Mouse (Mus musculus) Patski (cell line): ENCODE measurements around the gene Spon1. TPM values are rescaled to one million over a fixed set of nuclear protein-coding genes. Genes with fewer than 3 reads are reported as not detected.
A peak's percentile ranks its signal among the peaks of the same experiment; 100 is the strongest.

Source experiments
- ATAC-seq: fragments of 100-300 bp; one replicate; pipeline ENCODE4 v1.8.0; 2021
- CTCF ChIA-PET: fragments of 350-600 bp; sonication (Branson Sonifier 250); formaldehyde crosslinking; loops from one replicate; lab custom pipeline; 2022; ENCODE audit warnings: inconsistent platforms; lab: Charles Lee
- POLR2A ChIA-PET: fragments of 350-600 bp; sonication (Branson Sonifier 250); formaldehyde crosslinking; loops from one replicate; lab custom pipeline; 2022; ENCODE audit warnings: antibody characterized with exemption, inconsistent platforms; lab: Charles Lee
- DNase-seq: peaks from one replicate; pipeline ENCODE4 v3.0.0-alpha.2; 2011; ENCODE audit warnings: low read depth, low spot score
- H3K27me3 ChIP-seq: fragments of 371-371 bp; one replicate; pipeline ENCODE4 v1.5.1; 2021
- CTCF ChIP-seq: fragments of 100-300 bp; IDR thresholded peaks from one replicate; pipeline ENCODE4 v1.5.1; 2021
- in situ Hi-C: fragments of 300-500 bp; cut with MboI; formaldehyde crosslinking; loops from 3 replicates; pipeline ENCODE4 v1.11.1; 2018; ENCODE audit warnings: low pct_unique_long_range_greater_than_20kb, mixed read lengths
- polyA plus RNA-seq: library from polyadenylated mRNA; unstranded; gene quantifications from one replicate; pipeline ENCODE4 v1.2.3, GENCODE M21; 2021

Gene Spon1
- 0.33 TPM for polyA plus RNA-seq

- no peaks in the 10 kb centered on the region for H3K27me3 ChIP-seq
- ChIA-PET CTCF (no interaction called here), POLR2A (no interaction called here)
- ATAC-seq (no peak), DNase-seq (no peak)
- in situ Hi-C loops, result loop anchor here (25.0 kb wide), 1 partner anchor 446 kb away; no protein-coding TSS in a partner anchor
- no peak for TF ChIP-seq CTCF
Observed at GRCm38 (mm10) chr7:113765667-113766497, at the start of gene Spon1. Gene Spon1, plus strand, starts transcription at chr7:113765998.

DNA sequence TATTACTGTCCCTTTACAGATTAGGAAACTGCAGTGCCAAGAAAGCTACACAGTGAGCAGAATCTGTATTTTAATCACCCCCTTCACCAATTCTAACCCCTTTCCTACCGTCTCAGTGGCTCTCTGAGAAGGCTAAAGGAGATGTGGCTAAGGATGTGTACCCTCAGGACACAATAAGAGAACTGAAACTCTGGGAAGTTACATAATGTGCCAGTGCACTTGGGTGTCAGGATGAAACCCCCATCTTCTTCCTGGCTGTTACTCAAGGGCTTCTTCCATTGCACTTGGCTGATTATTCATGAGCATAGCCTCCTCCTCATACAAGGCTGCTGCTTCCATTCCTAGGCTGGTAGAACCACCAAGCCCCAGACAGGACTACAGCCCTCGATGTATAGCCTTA, 43.8 kb upstream of the Spon1 start:
- in situ Hi-C loops, result no loop called here
- DNase-seq (no peak), ATAC-seq (no peak)
- H3K27me3 ChIP-seq, result peaks cover 4% of the 10 kb centered on the region
- no peak for TF ChIP-seq CTCF
- ChIA-PET CTCF (no interaction called here), POLR2A (no interaction called here)

DNA sequence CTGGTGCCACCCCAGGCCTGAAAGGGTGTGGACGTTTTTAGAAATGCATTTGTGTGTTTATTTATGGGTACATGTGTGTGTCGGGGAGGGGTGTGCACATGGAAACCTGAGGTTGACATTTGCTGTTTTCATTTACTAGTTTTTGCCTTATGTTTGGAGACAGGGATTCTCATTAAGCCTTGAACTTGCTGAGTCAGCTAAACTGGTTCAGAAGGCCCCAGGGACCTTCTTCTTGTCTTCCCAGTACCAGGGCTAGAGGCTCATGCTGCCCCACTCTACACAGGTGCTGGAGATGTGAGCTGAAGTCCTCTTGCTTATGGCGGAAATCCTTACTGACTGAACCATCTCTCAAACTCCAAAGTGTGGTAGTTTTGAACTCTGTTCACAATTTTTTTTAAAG, 41.9 kb upstream of the Spon1 start:
- POLR2A ChIA-PET, result no interaction called here
- no peak for DNase-seq
- CTCF ChIA-PET, result interaction anchor here (1.4 kb wide), 1 partner anchor 10 kb away, joined by 5 read pairs; no protein-coding TSS in a partner anchor
- H3K27me3 ChIP-seq, result peaks cover 4% of the 10 kb centered on the region
- ATAC-seq, result no peak
- TF ChIP-seq CTCF, result no peak
- in situ Hi-C loops, result no loop called here

- no peak for TF ChIP-seq CTCF
- POLR2A ChIA-PET, result no interaction called here
- in situ Hi-C loops, result no loop called here
- DNase-seq, result no peak
- CTCF ChIA-PET, result no interaction called here
- no peaks in the 10 kb centered on the region for H3K27me3 ChIP-seq
- ATAC-seq, result no peak
Observed at GRCm38 (mm10) chr7:113727999-113728713, 37.6 kb upstream of the Spon1 start.

DNA sequence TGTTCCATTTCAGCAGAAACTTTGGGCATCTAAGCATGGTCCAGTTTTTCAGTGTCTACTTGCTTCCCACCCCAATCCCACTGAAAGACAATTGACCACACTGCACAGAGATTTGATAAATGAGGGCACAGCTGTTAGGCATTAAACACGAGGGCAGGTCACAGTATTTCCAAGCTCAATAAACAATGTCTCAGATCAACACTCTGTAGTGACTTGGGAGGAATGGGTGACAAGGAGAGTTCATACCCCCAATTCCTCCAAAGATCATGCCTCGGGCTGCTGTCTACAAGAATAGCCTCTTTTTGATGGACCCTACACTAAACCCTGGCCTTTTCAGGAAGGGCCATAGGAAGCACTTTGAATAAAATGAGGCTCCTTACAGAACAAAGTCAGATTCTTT, 36.9 kb upstream of the Spon1 start:
- no peak for TF ChIP-seq CTCF
- CTCF ChIA-PET, result no interaction called here
- ATAC-seq (no peak), DNase-seq (no peak)
- POLR2A ChIA-PET, result no interaction called here
- no peaks in the 10 kb centered on the region for H3K27me3 ChIP-seq
- in situ Hi-C loops, result no loop called here

DNA sequence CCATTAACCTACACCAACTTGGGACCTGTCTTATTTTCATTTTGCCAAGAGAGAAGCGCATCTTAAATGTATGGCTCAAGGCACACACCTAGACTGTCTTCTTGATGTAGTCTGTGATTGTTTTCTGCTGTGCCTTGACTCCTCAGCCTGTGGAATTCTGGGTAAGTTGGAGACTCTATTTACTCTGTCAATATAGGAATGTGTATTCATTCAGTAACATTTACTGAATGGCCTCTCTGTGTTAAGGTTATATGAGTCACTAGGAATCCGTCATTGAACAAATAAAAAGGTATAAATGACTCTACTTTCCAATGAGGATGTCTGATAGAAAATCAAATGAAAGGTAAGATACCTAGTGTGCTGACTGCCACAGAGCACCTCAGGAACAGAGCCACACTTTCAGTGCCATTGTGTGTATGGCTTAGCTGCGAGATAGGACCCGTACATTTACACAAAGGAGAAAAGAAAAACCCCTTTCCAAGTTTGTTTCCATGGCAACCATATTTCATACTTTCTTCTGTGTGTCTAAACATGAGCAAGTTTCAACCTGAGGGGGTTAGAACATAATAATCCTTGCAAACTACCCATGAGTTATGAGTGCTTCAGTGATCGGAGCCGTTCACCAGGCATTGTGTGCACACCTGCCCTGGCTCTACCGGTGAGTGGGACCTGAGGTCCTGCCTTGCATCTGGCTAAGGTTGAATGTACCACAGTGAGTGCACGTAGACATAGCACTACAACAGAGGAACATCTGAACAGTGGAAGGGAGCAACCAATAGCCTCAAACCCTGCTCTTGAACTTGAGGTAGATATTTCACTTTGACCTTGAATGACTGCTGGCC, 35.2 kb upstream of the Spon1 start:
- CTCF ChIA-PET, result interaction anchor here (1.1 kb wide), 1 partner anchor 17 kb away, joined by 3 read pairs; no protein-coding TSS in a partner anchor
- POLR2A ChIA-PET, result no interaction called here
- no peak for TF ChIP-seq CTCF
- ATAC-seq (no peak), DNase-seq (no peak)
- in situ Hi-C loops, result no loop called here
- no peaks in the 10 kb centered on the region for H3K27me3 ChIP-seq

DNA sequence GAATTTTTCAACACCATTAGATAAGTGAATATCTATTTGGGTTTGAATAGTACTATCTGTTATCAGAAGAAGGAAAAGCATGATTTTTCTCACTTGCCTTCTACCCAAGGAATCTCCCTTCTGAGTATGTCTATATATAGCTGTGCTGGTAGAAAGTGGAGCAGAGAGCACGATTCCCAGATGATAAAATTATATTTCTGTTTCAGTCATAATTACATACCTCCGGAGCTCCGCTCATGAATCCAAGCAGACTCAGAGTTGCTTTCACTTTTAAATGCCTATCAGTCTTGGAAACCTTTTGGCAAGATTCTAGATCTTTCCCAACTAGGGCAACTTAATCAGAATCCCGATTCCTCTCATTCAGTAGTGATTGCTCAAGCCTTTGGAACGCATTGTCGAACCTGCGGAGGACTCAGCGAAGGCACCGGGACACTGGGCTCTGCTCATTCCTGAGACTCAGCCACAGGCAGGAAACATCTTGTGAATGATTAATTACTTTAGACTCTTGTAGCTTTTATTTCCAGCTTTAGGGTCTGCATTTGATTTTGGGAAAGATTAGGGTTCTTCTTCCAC, 27.9 kb upstream of the Spon1 start:
- H3K27me3 ChIP-seq, result no peaks in the 10 kb centered on the region
- in situ Hi-C loops, result no loop called here
- DNase-seq (no peak), ATAC-seq (peak; percentile 75)
- ChIA-PET CTCF (interaction anchor here (0.9 to 1.1 kb wide), 2 partner anchors 37 to 129 kb away, joined by 4 to 6 read pairs; no protein-coding TSS in a partner anchor), POLR2A (no interaction called here)
- no peak for TF ChIP-seq CTCF

DNA sequence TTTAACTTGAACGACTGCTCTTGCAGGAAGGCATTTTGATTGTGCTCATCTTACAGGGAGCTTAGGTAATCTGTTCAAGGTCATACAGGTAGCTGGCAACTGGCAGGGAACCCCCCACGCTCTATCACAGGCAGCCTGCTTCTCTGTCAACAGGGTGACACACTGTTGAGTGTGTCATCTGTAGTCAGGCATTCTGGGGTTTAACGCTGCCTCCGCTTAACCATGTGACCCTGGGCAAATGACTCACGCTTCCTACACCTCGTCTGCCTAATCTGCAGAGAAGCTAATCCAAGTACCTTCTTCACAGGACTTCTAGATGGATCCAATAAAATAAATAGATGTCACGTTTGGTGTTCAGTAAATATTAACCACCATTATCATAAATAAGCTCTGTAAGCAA, 26.6 kb upstream of the Spon1 start:
- ATAC-seq (no peak), DNase-seq (no peak)
- ChIA-PET CTCF (interaction anchor here (1.5 kb wide), 1 partner anchor 10 kb away, joined by 3 read pairs; no protein-coding TSS in a partner anchor), POLR2A (no interaction called here)
- in situ Hi-C loops, result no loop called here
- no peaks in the 10 kb centered on the region for H3K27me3 ChIP-seq
- TF ChIP-seq CTCF, result no peak

GRCm38 (mm10) chr7:113742644-113743043, 23.2 kb upstream of the Spon1 start:
- no peaks in the 10 kb centered on the region for H3K27me3 ChIP-seq
- POLR2A ChIA-PET, result no interaction called here
- in situ Hi-C loops, result no loop called here
- DNase-seq (no peak), ATAC-seq (no peak)
- peak; percentile 37 for TF ChIP-seq CTCF
- CTCF ChIA-PET, result interaction anchor here (0.7 kb wide), 1 partner anchor 16 kb away, joined by 4 read pairs; no protein-coding TSS in a partner anchor

DNA sequence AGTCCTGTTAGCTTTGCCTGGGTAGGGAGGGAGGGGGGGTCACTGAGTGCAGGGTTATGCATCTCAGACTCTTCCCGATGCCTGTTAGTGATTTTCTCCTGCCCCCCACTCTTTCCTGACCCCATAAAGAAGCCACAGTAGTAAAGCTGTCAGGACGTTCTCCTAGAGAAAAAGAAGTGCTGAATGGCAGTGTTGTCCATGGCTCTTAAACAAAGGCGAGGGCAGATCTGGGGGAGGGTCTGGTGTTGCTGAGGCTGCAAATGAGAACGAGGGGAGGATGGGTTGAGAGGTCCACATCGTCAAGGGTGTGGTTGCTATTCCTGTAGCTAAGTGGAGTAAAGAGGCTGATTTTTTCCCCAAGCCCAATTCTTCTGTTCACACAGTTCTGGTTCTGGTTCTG, 21.8 kb upstream of the Spon1 start:
- POLR2A ChIA-PET, result no interaction called here
- CTCF ChIA-PET, result no interaction called here
- DNase-seq, result no peak
- no peak for ATAC-seq
- TF ChIP-seq CTCF, result no peak
- in situ Hi-C loops, result no loop called here
- H3K27me3 ChIP-seq, result no peaks in the 10 kb centered on the region
